Mouse (Mus musculus): ENCODE results near the gene Aim2. TPM values are rescaled to one million over a fixed set of nuclear protein-coding genes. Genes with fewer than 3 reads are reported as not detected.

Gene Aim2
- total and polyA plus RNA-seq, 3 experiments = 0.82 to 1.4 (median 1.1) TPM

DNA sequence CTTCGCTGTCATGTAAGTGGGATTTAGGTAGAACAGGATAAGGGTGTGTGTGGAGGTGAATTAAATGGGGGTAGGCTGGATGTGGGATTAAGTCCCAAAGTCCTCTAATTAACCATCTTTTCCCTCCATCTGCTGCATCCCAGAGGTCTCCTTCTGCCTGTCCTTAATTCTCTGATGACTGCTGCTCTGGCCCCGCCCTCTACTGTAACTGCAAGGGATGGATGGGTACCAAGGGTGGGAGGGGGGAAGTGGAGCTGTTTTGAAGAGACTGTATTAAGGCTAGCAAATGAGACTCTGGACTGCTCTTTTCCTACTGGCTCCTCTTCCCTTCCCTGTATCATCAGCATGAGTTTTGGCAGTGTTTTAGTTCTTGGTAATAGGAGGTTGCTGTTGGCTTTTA lies 18.9 kb downstream of the Aim2 start:
- peaks cover 9% of the 10 kb centered on the region for H3K27me3 ChIP-seq (ENCODE audit: control insufficient read depth, insufficient read depth, low read length)

DNA sequence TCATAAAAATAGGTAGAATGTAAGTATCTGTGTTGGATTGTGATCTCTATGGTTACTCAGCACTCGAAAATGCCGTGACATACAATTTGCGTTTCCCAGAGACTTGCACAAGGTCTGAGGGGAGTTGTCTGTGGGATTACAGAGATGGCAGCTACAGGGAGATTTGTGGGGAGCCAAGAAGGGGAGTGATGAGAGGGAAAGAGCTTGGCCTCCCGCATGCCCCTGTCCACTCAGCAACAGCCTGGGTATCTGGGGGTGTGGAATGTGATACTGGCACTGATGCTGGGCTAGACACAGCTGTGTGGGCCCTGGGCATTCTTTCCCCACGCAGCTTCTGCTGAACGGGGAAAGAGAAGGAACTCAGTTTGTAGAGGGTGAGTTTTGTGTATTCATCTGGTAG lies 19.8 kb downstream of the Aim2 start:
- Histone ChIP-seq H3K9ac (ENCODE audit: low read depth, low read length) (no peak overlapping the region), H3K27ac (no peak overlapping the region), H3K4me1 (ENCODE audit: control insufficient read depth, insufficient read depth, low read length) (no peaks in the 10 kb centered on the region), H3K4me3 (no peak overlapping the region), H3K79me2 (replicated peaks; ENCODE audit: control insufficient read depth, insufficient read depth, low read length) (no peaks in the 10 kb centered on the region), H3K27me3 (ENCODE audit: control insufficient read depth, insufficient read depth, low read length) (peaks cover 9% of the 10 kb centered on the region), H3K36me3 (ENCODE audit: control insufficient read depth, insufficient read depth, low read length) (no peaks in the 10 kb centered on the region)
- WGBS = 54% methylated on average over 6 of the region's 6 CpGs
- intact Hi-C loops (cut with DNase I) = no loop called here
- DNase-seq = no peak
- TF ChIP-seq EP300 (IDR thresholded peaks at IDR 0.05; ENCODE audit: insufficient read depth, low read depth, low read length) = no peak
- TF ChIP-seq CTCF (IDR thresholded peaks at IDR 0.05) = no peak
- no peak for TF ChIP-seq POLR2A (IDR thresholded peaks at IDR 0.05; ENCODE audit: insufficient read depth, low read depth, low read length)

More for the DNA sequence above, 18.9 kb downstream of the Aim2 start:
- no peak for DNase-seq
- Histone ChIP-seq H3K36me3 (ENCODE audit: control insufficient read depth, insufficient read depth, low read length) (no peaks in the 10 kb centered on the region), H3K27ac (no peak overlapping the region), H3K4me1 (ENCODE audit: control insufficient read depth, insufficient read depth, low read length) (no peaks in the 10 kb centered on the region), H3K9ac (ENCODE audit: low read depth, low read length) (no peak overlapping the region), H3K4me3 (no peak overlapping the region), H3K79me2 (replicated peaks; ENCODE audit: control insufficient read depth, insufficient read depth, low read length) (no peaks in the 10 kb centered on the region)
- WGBS = 68% methylated on average over 2 of the region's 2 CpGs
- intact Hi-C loops (cut with DNase I) = no loop called here
- no peak for TF ChIP-seq POLR2A (IDR thresholded peaks at IDR 0.05; ENCODE audit: insufficient read depth, low read depth, low read length)
- TF ChIP-seq EP300 (IDR thresholded peaks at IDR 0.05; ENCODE audit: insufficient read depth, low read depth, low read length) = no peak
- TF ChIP-seq CTCF (IDR thresholded peaks at IDR 0.05) = no peak

DNA sequence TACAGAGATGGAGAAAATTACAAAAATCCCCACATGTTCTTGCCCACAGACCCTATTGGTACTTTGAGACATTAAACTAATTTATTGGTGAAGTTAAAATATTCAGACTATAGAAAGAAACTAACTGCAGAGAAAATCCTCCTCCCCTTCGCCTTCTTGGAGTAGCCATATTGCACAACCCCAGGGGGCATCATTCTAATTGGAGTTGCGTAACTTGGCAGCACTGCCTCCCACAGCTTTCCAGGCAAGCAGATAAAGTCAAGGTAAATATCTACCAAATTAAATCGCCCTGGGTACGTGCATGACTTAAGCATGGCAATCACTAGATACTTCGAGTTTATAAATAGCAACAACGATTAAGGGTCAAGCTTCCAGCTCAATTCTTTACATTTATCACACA lies 20.9 kb downstream of the Aim2 start:
- no peaks in the 10 kb centered on the region for H3K79me2 ChIP-seq (replicated peaks; ENCODE audit: control insufficient read depth, insufficient read depth, low read length)
- no peak for DNase-seq
- peaks cover 6% of the 10 kb centered on the region for H3K27me3 ChIP-seq (ENCODE audit: control insufficient read depth, insufficient read depth, low read length)
- 64% methylated on average over 6 of the region's 6 CpGs for WGBS
- intact Hi-C loops (cut with DNase I) = no loop called here
- TF ChIP-seq POLR2A (IDR thresholded peaks at IDR 0.05; ENCODE audit: insufficient read depth, low read depth, low read length) = no peak
- no peak for TF ChIP-seq EP300 (IDR thresholded peaks at IDR 0.05; ENCODE audit: insufficient read depth, low read depth, low read length)
- TF ChIP-seq CTCF (IDR thresholded peaks at IDR 0.05) = no peak
- H3K36me3 ChIP-seq (ENCODE audit: control insufficient read depth, insufficient read depth, low read length) = no peaks in the 10 kb centered on the region
- H3K4me3 ChIP-seq = no peak overlapping the region
- H3K27ac ChIP-seq = no peak overlapping the region
- no peaks in the 10 kb centered on the region for H3K4me1 ChIP-seq (ENCODE audit: control insufficient read depth, insufficient read depth, low read length)
- no peak overlapping the region for H3K9ac ChIP-seq (ENCODE audit: low read depth, low read length)

DNA sequence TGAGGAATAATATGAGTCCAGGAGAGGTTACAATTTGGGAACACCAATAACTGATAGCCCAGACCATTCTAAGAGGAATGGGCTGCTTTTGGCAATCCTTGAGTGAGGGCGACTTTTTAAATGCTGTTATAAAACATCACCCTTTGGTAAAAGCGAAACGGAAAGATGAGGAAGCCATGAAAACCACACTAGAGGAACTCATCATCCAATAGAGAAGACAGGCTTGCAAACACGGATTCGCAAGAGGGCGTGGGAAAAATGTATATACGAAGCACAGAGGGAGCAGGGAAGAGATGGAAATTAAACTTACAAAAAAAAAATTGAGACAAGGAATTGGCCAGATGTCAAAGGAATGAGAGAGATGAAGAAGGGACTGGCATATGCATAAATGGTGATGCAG lies 23.3 kb downstream of the Aim2 start:
- Histone ChIP-seq H3K4me1 (ENCODE audit: control insufficient read depth, insufficient read depth, low read length) (no peaks in the 10 kb centered on the region), H3K36me3 (ENCODE audit: control insufficient read depth, insufficient read depth, low read length) (no peaks in the 10 kb centered on the region), H3K4me3 (no peak overlapping the region), H3K27ac (no peak overlapping the region), H3K79me2 (replicated peaks; ENCODE audit: control insufficient read depth, insufficient read depth, low read length) (no peaks in the 10 kb centered on the region), H3K9ac (ENCODE audit: low read depth, low read length) (no peak overlapping the region), H3K27me3 (ENCODE audit: control insufficient read depth, insufficient read depth, low read length) (0 out of 2 replicates have a peak, but pooled peaks cover 1% of the 10 kb centered on the region)
- intact Hi-C loops (cut with DNase I) = no loop called here
- WGBS = 76% methylated on average over 7 of the region's 7 CpGs
- no peak for DNase-seq
- no peak for TF ChIP-seq EP300 (IDR thresholded peaks at IDR 0.05; ENCODE audit: insufficient read depth, low read depth, low read length)
- no peak for TF ChIP-seq CTCF (IDR thresholded peaks at IDR 0.05)
- TF ChIP-seq POLR2A (IDR thresholded peaks at IDR 0.05; ENCODE audit: insufficient read depth, low read depth, low read length) = no peak

DNA sequence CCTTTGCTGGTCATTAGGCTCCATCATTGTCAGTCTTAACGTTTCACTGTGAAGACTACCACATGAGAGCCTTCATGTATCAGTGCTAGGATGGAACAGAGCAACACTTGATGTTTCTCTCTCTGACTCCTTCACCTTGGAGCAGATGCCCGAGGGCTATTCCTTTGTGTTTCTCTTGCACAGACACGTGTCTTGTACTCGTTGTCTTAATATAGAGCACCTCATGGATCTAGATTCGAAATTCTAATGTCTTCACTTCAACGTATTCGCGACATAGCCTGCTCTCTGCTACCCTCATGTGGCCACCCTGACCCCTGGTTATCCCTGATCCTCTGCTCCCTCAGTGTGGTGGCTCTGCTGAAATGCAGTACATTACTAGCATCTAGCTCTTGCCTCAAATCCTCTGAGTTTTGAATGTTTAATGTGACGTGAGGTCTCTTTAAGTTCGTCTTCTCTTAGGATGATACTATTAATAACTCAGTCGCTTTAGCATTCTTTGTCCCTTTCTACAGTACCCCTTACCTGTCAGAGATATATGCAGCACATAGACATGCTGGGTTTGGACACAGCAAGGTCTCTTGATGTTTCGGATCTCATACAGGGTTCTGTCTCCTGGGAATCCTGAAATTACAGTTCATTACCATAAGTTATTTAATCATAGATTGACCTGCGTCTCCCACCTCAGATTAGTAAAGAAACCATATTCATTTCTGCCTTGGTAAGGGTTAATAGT lies 26.9 kb downstream of the Aim2 start:
- TF ChIP-seq CTCF (IDR thresholded peaks at IDR 0.05) = peak; percentile 80
- TF ChIP-seq POLR2A (IDR thresholded peaks at IDR 0.05; ENCODE audit: insufficient read depth, low read depth, low read length) = no peak
- TF ChIP-seq EP300 (IDR thresholded peaks at IDR 0.05; ENCODE audit: insufficient read depth, low read depth, low read length) = no peak
- Histone ChIP-seq H3K79me2 (replicated peaks; ENCODE audit: control insufficient read depth, insufficient read depth, low read length) (no peaks in the 10 kb centered on the region), H3K27ac (no peak overlapping the region), H3K27me3 (ENCODE audit: control insufficient read depth, insufficient read depth, low read length) (no peaks in the 10 kb centered on the region), H3K9ac (ENCODE audit: low read depth, low read length) (no peak overlapping the region), H3K36me3 (ENCODE audit: control insufficient read depth, insufficient read depth, low read length) (no peaks in the 10 kb centered on the region), H3K4me1 (ENCODE audit: control insufficient read depth, insufficient read depth, low read length) (no peaks in the 10 kb centered on the region), H3K4me3 (no peak overlapping the region)
- DNase-seq = peak in 1 of 2 experiments; percentile 53
- WGBS = 24% methylated on average over 13 of the region's 13 CpGs
- intact Hi-C loops (cut with DNase I) = loop anchor here (1.0 to 2.0 kb wide), 2 partner anchors 39 to 54 kb away; no protein-coding TSS in a partner anchor

DNA sequence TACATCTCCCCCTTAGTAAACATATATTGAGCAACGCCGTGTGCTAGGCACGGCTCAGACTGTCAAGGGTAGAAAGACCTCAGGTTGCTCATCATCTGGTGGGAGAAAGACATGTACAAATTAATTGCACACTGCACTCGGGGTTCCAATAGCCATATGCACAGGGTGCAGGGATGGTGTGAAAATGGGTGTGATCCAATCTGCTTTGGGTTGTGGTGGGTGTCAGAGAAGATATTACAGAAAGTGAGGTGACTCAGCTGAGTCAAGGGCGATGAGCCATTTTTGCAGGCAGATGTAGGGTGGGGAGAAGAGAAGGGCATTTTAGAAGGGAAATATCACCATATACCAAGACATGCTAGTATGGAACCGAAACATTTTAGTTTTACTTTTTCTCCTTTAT lies 30.8 kb downstream of the Aim2 start:
- TF ChIP-seq POLR2A (IDR thresholded peaks at IDR 0.05; ENCODE audit: insufficient read depth, low read depth, low read length) = no peak
- TF ChIP-seq CTCF (IDR thresholded peaks at IDR 0.05) = no peak
- TF ChIP-seq EP300 (IDR thresholded peaks at IDR 0.05; ENCODE audit: insufficient read depth, low read depth, low read length) = no peak
- intact Hi-C loops (cut with DNase I) = no loop called here
- H3K27me3 ChIP-seq (ENCODE audit: control insufficient read depth, insufficient read depth, low read length) = no peaks in the 10 kb centered on the region
- H3K79me2 ChIP-seq (replicated peaks; ENCODE audit: control insufficient read depth, insufficient read depth, low read length) = no peaks in the 10 kb centered on the region
- H3K27ac ChIP-seq = no peak overlapping the region
- no peak overlapping the region for H3K9ac ChIP-seq (ENCODE audit: low read depth, low read length)
- no peaks in the 10 kb centered on the region for H3K36me3 ChIP-seq (ENCODE audit: control insufficient read depth, insufficient read depth, low read length)
- DNase-seq = no peak
- H3K4me3 ChIP-seq = no peak overlapping the region
- no peaks in the 10 kb centered on the region for H3K4me1 ChIP-seq (ENCODE audit: control insufficient read depth, insufficient read depth, low read length)
- WGBS = 76% methylated on average over 6 of the region's 6 CpGs

Measured in heart, adult 2 months (tissue).